Mouse (Mus musculus) ES-CJ7 (cell line): ENCODE results near the gene Ceacam1.

Experiments
- DNase-seq: peaks from one replicate; pipeline ENCODE4 v3.0.0; 2011; ENCODE audit warnings: low read depth, low spot score

The Ceacam1 gene

GRCm38 (mm10) chr7:25411861-25412260 lies 65.5 kb downstream of the Ceacam1 start:
- DNase-seq: no peak
